Mouse (Mus musculus) bone marrow macrophage, adult 2 months (primary cell): ENCODE measurements around the gene Alyref. TPM values are rescaled to one million over a fixed set of nuclear protein-coding genes. Genes with fewer than 3 reads are reported as not detected.
A peak's percentile ranks its signal among the peaks of the same experiment; 100 is the strongest.

Source experiments
- H3K27ac ChIP-seq: 2 replicates; pipeline ENCODE4 v1.5.1; 2012; ENCODE audit warnings: low read depth, low read length; ENCODE audit not compliant: insufficient read depth
- H3K4me1 ChIP-seq: 2 replicates; pipeline ENCODE4 v1.6.1; 2012; ENCODE audit warnings: low read length; ENCODE audit not compliant: control insufficient read depth, insufficient read depth
- H3K4me3 ChIP-seq: 2 replicates; pipeline ENCODE4 v1.5.1; 2012; ENCODE audit warnings: mild to moderate bottlenecking, low read length, moderate library complexity; ENCODE audit not compliant: insufficient read depth
- CTCF ChIP-seq: IDR thresholded peaks from 2 replicates; pipeline ENCODE4 v1.5.1; 2012; ENCODE audit warnings: low read depth, mild to moderate bottlenecking, low read length, moderate library complexity
- POLR2A ChIP-seq: IDR thresholded peaks from 2 replicates; pipeline ENCODE4 v1.6.1; 2012; ENCODE audit warnings: mild to moderate bottlenecking, low read depth, low read length, borderline replicate concordance
- polyA plus RNA-seq: library from polyadenylated mRNA; stranded (reverse); fragments of >200 nt; gene quantifications from 2 replicates; pipeline ENCODE4 v1.2.4, GENCODE M21; 2012; ENCODE audit not compliant: missing spikeins, insufficient read depth, insufficient read length

Gene Alyref
- polyA plus RNA-seq, 1 experiment = 97.5 TPM

- Histone ChIP-seq H3K4me3 (peak within 1 kb of the TSS; percentile 87), H3K27ac (peak within 1 kb of the TSS; percentile 88), H3K4me1 (peaks cover 14% of the 10 kb centered on the region)
- no peak for TF ChIP-seq CTCF
- no peak for TF ChIP-seq POLR2A
Observed at GRCm38 (mm10) chr11:120581490-120582267, 16.5 kb downstream of the Alyref start, which contains the start of gene Arhgdia. Gene Arhgdia (minus strand): TSS chr11:120581624.

- TF ChIP-seq POLR2A (no peak), CTCF (no peak)
- Histone ChIP-seq H3K4me1 (peaks cover 17% of the 10 kb centered on the region), H3K4me3 (peak overlapping the region; percentile 87), H3K27ac (peak overlapping the region; percentile 88)
Observed at GRCm38 (mm10) chr11:120580871-120581331, 17.3 kb downstream of the Alyref start.

GRCm38 (mm10) chr11:120580190-120580589, 18.0 kb downstream of the Alyref start:
- TF ChIP-seq CTCF (no peak), POLR2A (no peak)
- peak overlapping the region; percentile 88 for H3K27ac ChIP-seq
- H3K4me3 ChIP-seq = peak overlapping the region; percentile 87
- H3K4me1 ChIP-seq = peaks cover 18% of the 10 kb centered on the region

GRCm38 (mm10) chr11:120579316-120580107, 18.7 kb downstream of the Alyref start:
- TF ChIP-seq POLR2A = no peak
- peak; percentile 66 for TF ChIP-seq CTCF
- H3K4me1 ChIP-seq = peaks cover 22% of the 10 kb centered on the region
- H3K4me3 ChIP-seq = peak overlapping the region; percentile 87
- H3K27ac ChIP-seq = no peak overlapping the region

GRCm38 (mm10) chr11:120578694-120579243, 19.4 kb downstream of the Alyref start:
- Histone ChIP-seq H3K27ac (no peak overlapping the region), H3K4me1 (peaks cover 24% of the 10 kb centered on the region), H3K4me3 (no peak overlapping the region)
- TF ChIP-seq POLR2A = no peak
- no peak for TF ChIP-seq CTCF

- Histone ChIP-seq H3K27ac (no peak overlapping the region), H3K4me3 (no peak overlapping the region)
- TF ChIP-seq POLR2A (no peak), CTCF (no peak)
Observed at GRCm38 (mm10) chr11:120578024-120578693, 20.0 kb downstream of the Alyref start.

GRCm38 (mm10) chr11:120577211-120578023, 20.7 kb downstream of the Alyref start:
- H3K27ac ChIP-seq = no peak overlapping the region
- H3K4me3 ChIP-seq = no peak overlapping the region
- peaks cover 22% of the 10 kb centered on the region for H3K4me1 ChIP-seq
- no peak for TF ChIP-seq POLR2A
- no peak for TF ChIP-seq CTCF

More at GRCm38 (mm10) chr11:120578024-120578693, 20.0 kb downstream of the Alyref start:
- peaks cover 24% of the 10 kb centered on the region for H3K4me1 ChIP-seq

GRCm38 (mm10) chr11:120576365-120576981, 21.7 kb downstream of the Alyref start:
- Histone ChIP-seq H3K4me1 (peaks cover 21% of the 10 kb centered on the region), H3K27ac (no peak overlapping the region), H3K4me3 (no peak overlapping the region)
- TF ChIP-seq POLR2A (no peak), CTCF (no peak)
